ENCODE assay signal across 8 mouse cellular contexts in genomic region chr12:11266282-11266985, GRCm38 (mm10). TPM values are rescaled to one million over a fixed set of nuclear protein-coding genes. Genes with fewer than 3 reads are reported as not detected.
DNase-seq lines count a peak whose midpoint lies in the region; ATAC-seq and TF ChIP-seq lines count a peak whose summit lies in the region.

No protein-coding gene starts in this region.

- H3K9ac ChIP-seq in ES-Bruce4 (ENCODE audit: low read depth, poor library complexity, severe bottlenecking) = peak overlapping the region; percentile 94
- H3K9ac ChIP-seq in embryonic facial prominence, embryonic 11.5 days (replicated peaks; ENCODE audit: low read length) = peak overlapping the region; percentile 97
- peak overlapping the region; percentile 97 for H3K9ac ChIP-seq in heart, embryonic 16.5 days (ENCODE audit: low read length)
- H3K9ac ChIP-seq in liver, embryonic 12.5 days = peak overlapping the region; percentile 96

- H3K4me3 ChIP-seq in ES-Bruce4 (ENCODE audit: low read depth, low read length) = peak overlapping the region; percentile 96
- peak overlapping the region; percentile 88 for H3K4me3 ChIP-seq in embryonic facial prominence, embryonic 11.5 days (ENCODE audit: low read depth, low read length)
- peak overlapping the region; percentile 89 for H3K4me3 ChIP-seq in heart, embryonic 16.5 days (ENCODE audit: low read length)
- H3K4me3 ChIP-seq in liver, embryonic 12.5 days = peak overlapping the region; percentile 89

- no peaks in the 10 kb centered on the region for H3K4me1 ChIP-seq in ES-Bruce4 (ENCODE audit: control insufficient read depth, insufficient read depth, low read length)
- H3K4me1 ChIP-seq in embryonic facial prominence, embryonic 11.5 days (ENCODE audit: control insufficient read depth, insufficient read depth, low read length) = no peaks in the 10 kb centered on the region
- H3K4me1 ChIP-seq in heart, embryonic 16.5 days (ENCODE audit: control insufficient read depth, insufficient read depth, low read length) = peaks cover 23% of the 10 kb centered on the region
- H3K4me1 ChIP-seq in liver, embryonic 12.5 days = peaks cover 38% of the 10 kb centered on the region

- no peaks in the 10 kb centered on the region for H3K27me3 ChIP-seq in ES-Bruce4 (ENCODE audit: control insufficient read depth, insufficient read depth, low read length, poor library complexity, severe bottlenecking)
- no peaks in the 10 kb centered on the region for H3K27me3 ChIP-seq in embryonic facial prominence, embryonic 11.5 days (ENCODE audit: control insufficient read depth, insufficient read depth, low read length)
- no peaks in the 10 kb centered on the region for H3K27me3 ChIP-seq in heart, embryonic 16.5 days (ENCODE audit: control insufficient read depth, insufficient read depth, low read length)
- no peaks in the 10 kb centered on the region for H3K27me3 ChIP-seq in liver, embryonic 12.5 days (replicated peaks)

- peaks cover 2% of the 10 kb centered on the region; the same call in 1 of the 2 replicates for H3K36me3 ChIP-seq in ES-Bruce4 (ENCODE audit: control insufficient read depth, insufficient read depth, low read length, poor library complexity, severe bottlenecking)
- no peaks in the 10 kb centered on the region for H3K36me3 ChIP-seq in embryonic facial prominence, embryonic 11.5 days (replicated peaks; ENCODE audit: control insufficient read depth, insufficient read depth, low read depth, low read length)
- H3K36me3 ChIP-seq in heart, embryonic 16.5 days (ENCODE audit: control insufficient read depth, insufficient read depth) = 0 out of 2 replicates have a peak, but pooled peaks cover 2% of the 10 kb centered on the region
- peaks cover 7% of the 10 kb centered on the region for H3K36me3 ChIP-seq in liver, embryonic 12.5 days

- no peak for TF ChIP-seq EP300 in ES-Bruce4 (IDR thresholded peaks at IDR 0.05; ENCODE audit: insufficient read depth, low read depth, low read length)

- no peaks in the 10 kb centered on the region for H3K9me3 ChIP-seq in ES-Bruce4 (replicated peaks; ENCODE audit: control insufficient read depth, insufficient read depth, low read length, poor library complexity, severe bottlenecking)
- no peaks in the 10 kb centered on the region for H3K9me3 ChIP-seq in embryonic facial prominence, embryonic 11.5 days (replicated peaks; ENCODE audit: control insufficient read depth, low read length)
- no peaks in the 10 kb centered on the region for H3K9me3 ChIP-seq in heart, embryonic 16.5 days (replicated peaks; ENCODE audit: control insufficient read depth, low read length)
- no peaks in the 10 kb centered on the region for H3K9me3 ChIP-seq in liver, embryonic 12.5 days (replicated peaks)

- TF ChIP-seq POLR2A in ES-Bruce4 (IDR thresholded peaks at IDR 0.05; ENCODE audit: insufficient read depth, low read length) = no peak

- under 1% methylated on average over 45 of the region's 51 CpGs for WGBS in embryonic facial prominence, embryonic 11.5 days
- under 1% methylated on average over 46 of the region's 51 CpGs for WGBS in heart, embryonic 16.5 days
- WGBS in liver, embryonic 12.5 days (ENCODE audit: insufficient replicate concordance) = 2% methylated on average over 48 of the region's 51 CpGs

- peak; percentile 61 for ATAC-seq in embryonic facial prominence, embryonic 11.5 days (replicated peaks; ENCODE audit: insufficient number of reproducible peaks, low FRiP score, low TSS enrichment, low read depth)
- peak; percentile 66 for ATAC-seq in heart, embryonic 16.5 days (replicated peaks; ENCODE audit: extremely low read depth, insufficient read depth, low FRiP score)
- ATAC-seq in liver, embryonic 12.5 days = peak; percentile 61

- 0 out of 2 replicates have a peak overlapping the region, but pooled peaks have one; percentile 14 for H3K27ac ChIP-seq in ES-Bruce4 (ENCODE audit: insufficient read depth, low read length)
- H3K27ac ChIP-seq in embryonic facial prominence, embryonic 11.5 days (replicated peaks; ENCODE audit: low read depth, low read length) = peak overlapping the region; percentile 92
- H3K27ac ChIP-seq in heart, embryonic 16.5 days (ENCODE audit: low read length) = peak overlapping the region; percentile 97
- peak overlapping the region; percentile 95 for H3K27ac ChIP-seq in liver, embryonic 12.5 days

- no peak for TF ChIP-seq CTCF in ES-Bruce4 (IDR thresholded peaks at IDR 0.05; ENCODE audit: low read depth, low read length)

- DNase-seq in heart, adult 8-10 months (ENCODE audit: low spot score) = peak; percentile 21
- DNase-seq in heart, adult 9 months (ENCODE audit: low spot score in 2 of 2) = no peak
- DNase-seq in embryonic facial prominence, embryonic 11.5 days (ENCODE audit: low spot score) = peak; percentile 61
- DNase-seq in neural tube, embryonic 10.5 days (ENCODE audit: extremely low spot score, low spot score) = peak; percentile 68
- DNase-seq in retina, embryonic 14.5 days (ENCODE audit: low spot score) = no peak

- peak overlapping the region; percentile 52 for H3K4me2 ChIP-seq in embryonic facial prominence, embryonic 11.5 days (ENCODE audit: low read depth, low read length)
- peak overlapping the region; percentile 75 for H3K4me2 ChIP-seq in heart, embryonic 16.5 days (ENCODE audit: low read depth, low read length)
- peak overlapping the region; percentile 90 for H3K4me2 ChIP-seq in liver, embryonic 12.5 days

RNA-seq across cellular contexts. Expression of gene Smc6, which starts 0.7 kb away (rescaled TPM):
- 10 to 100 TPM; 31.8 to 42.7 (median 35.9) TPM for total RNA-seq in heart, adult 8-10 months (2022)
- polyA plus RNA-seq in ES-Bruce4 (2011; ENCODE audit: insufficient read depth, insufficient read length, low read depth, missing spikeins) = 86.8 and 107 TPM in 2 replicates
- polyA plus RNA-seq in embryonic facial prominence, embryonic 11.5 days (2014; fragmentation: Nextera tagmentation; extraction: Ambion mirVana) = 135 and 160 TPM in 2 replicates
- 110 and 111 TPM in 2 replicates for polyA plus RNA-seq in heart, embryonic 16.5 days (2015; fragmentation: Nextera tagmentation; extraction: Ambion mirVana)
- 79.9 and 90.2 TPM in 2 replicates for polyA plus RNA-seq in liver, embryonic 12.5 days (2016; fragmentation: Nextera tagmentation; extraction: Ambion mirVana)

RNA-seq across cellular contexts. Expression of gene Gen1, which starts 0.8 kb away (rescaled TPM):
- 1 to 10 TPM in 1 of 4 experiments, under 1 TPM in 3; 0.38 to 2.0 (median 0.62) TPM for total RNA-seq in heart, adult 8-10 months (2022)
- 21.2 and 23.9 TPM in 2 replicates for polyA plus RNA-seq in ES-Bruce4 (2011; ENCODE audit: insufficient read depth, insufficient read length, low read depth, missing spikeins)
- 13.7 and 16.8 TPM in 2 replicates for polyA plus RNA-seq in embryonic facial prominence, embryonic 11.5 days (2014; fragmentation: Nextera tagmentation; extraction: Ambion mirVana)
- 5.5 and 7.9 TPM in 2 replicates for polyA plus RNA-seq in heart, embryonic 16.5 days (2015; fragmentation: Nextera tagmentation; extraction: Ambion mirVana)
- 13.0 and 16.2 TPM in 2 replicates for polyA plus RNA-seq in liver, embryonic 12.5 days (2016; fragmentation: Nextera tagmentation; extraction: Ambion mirVana)

RNA-seq across cellular contexts. Expression of gene Msgn1, which starts 57.7 kb away (rescaled TPM):
- not detected for total RNA-seq in heart, adult 8-10 months (2022)
- polyA plus RNA-seq in ES-Bruce4 (2011; ENCODE audit: insufficient read depth, insufficient read length, low read depth, missing spikeins) = not detected in 2 replicates
- not detected in 2 replicates for polyA plus RNA-seq in embryonic facial prominence, embryonic 11.5 days (2014; fragmentation: Nextera tagmentation; extraction: Ambion mirVana)
- 0.41 TPM in 1 of 2 replicates, not detected in the other for polyA plus RNA-seq in heart, embryonic 16.5 days (2015; fragmentation: Nextera tagmentation; extraction: Ambion mirVana)
- not detected in 2 replicates for polyA plus RNA-seq in liver, embryonic 12.5 days (2016; fragmentation: Nextera tagmentation; extraction: Ambion mirVana)

Comparison
In these comparisons a context has a peak if more than half of its experiments do, and no peak if none do; other contexts are left out.
1. DNase-seq: peak in heart, adult 8-10 months (single experiment), embryonic facial prominence, embryonic 11.5 days (single experiment) and neural tube, embryonic 10.5 days (single experiment); none in heart, adult 9 months (0 of 2) and retina, embryonic 14.5 days (single experiment).
2. H3K27ac ChIP-seq: peak in every context shown above with its lines; median percentile 97 in heart, embryonic 16.5 days; 95 in liver, embryonic 12.5 days; 92 in embryonic facial prominence, embryonic 11.5 days; 14 in ES-Bruce4.
3. Peak in every context shown above with its lines, with median percentiles within 50 percentile points of each other: H3K4me3 ChIP-seq, H3K9ac ChIP-seq, ATAC-seq and H3K4me2 ChIP-seq.